Mouse (Mus musculus) intestine, embryonic 16.5 days (tissue): ENCODE data around the gene Nudc. TPM values are rescaled to one million over a fixed set of nuclear protein-coding genes. Genes with fewer than 3 reads are reported as not detected.
A peak's percentile ranks its signal among the peaks of the same experiment; 100 is the strongest.

ENCODE experiments used
- ATAC-seq: fragments of 200-750 bp; cut with Nextera tagmentation; 2 replicates; pipeline ENCODE4 v1.8.0; 2017; ENCODE audit warnings: moderate TSS enrichment, moderate library complexity
- H3K27ac ChIP-seq: fragments of 300-500 bp; sonication (generic); 2 replicates; pipeline ENCODE4 v1.5.1; 2014; ENCODE audit warnings: mild to moderate bottlenecking, low read length
- H3K27me3 ChIP-seq: fragments of 300-500 bp; sonication (generic); replicated peaks from 2 replicates; pipeline ENCODE4 v1.6.1; 2014; ENCODE audit warnings: low read length, control low read depth, mixed read lengths; ENCODE audit not compliant: control insufficient read depth, insufficient read depth
- H3K36me3 ChIP-seq: fragments of 300-500 bp; sonication (generic); 2 replicates; pipeline ENCODE4 v1.6.1; 2014; ENCODE audit warnings: low read length, control low read depth; ENCODE audit not compliant: control insufficient read depth, insufficient read depth
- H3K4me1 ChIP-seq: fragments of 300-500 bp; sonication (generic); 2 replicates; pipeline ENCODE4 v1.6.1; 2014; ENCODE audit warnings: low read length, control low read depth, mixed read lengths; ENCODE audit not compliant: control insufficient read depth, insufficient read depth
- H3K4me2 ChIP-seq: fragments of 300-500 bp; sonication (generic); 2 replicates; pipeline ENCODE4 v1.6.1; 2014; ENCODE audit warnings: low read depth, low read length, control low read depth
- H3K4me3 ChIP-seq: fragments of 300-500 bp; sonication (generic); 2 replicates; pipeline ENCODE4 v1.5.1; 2014; ENCODE audit warnings: mild to moderate bottlenecking, low read length
- H3K9ac ChIP-seq: fragments of 300-500 bp; sonication (generic); 2 replicates; pipeline ENCODE4 v1.6.1; 2014; ENCODE audit warnings: low read depth, low read length
- H3K9me3 ChIP-seq: fragments of 300-500 bp; sonication (generic); 2 replicates; pipeline ENCODE4 v1.6.1; 2016; ENCODE audit warnings: low read length, control low read depth; ENCODE audit not compliant: control insufficient read depth
- WGBS: fragments of 180-500 bp; shearing (Covaris S2); extraction: QIAGEN DNeasy Blood & Tissue Kit; methylation state at CpG from one replicate; pipeline ENCODE4 v1.1.7; 2014; 5-methylcytosine and 5-hydroxymethylcytosine counted together
- microRNA-seq: library from miRNA; unstranded; fragments of <30 nt; microRNA quantifications from one replicate; pipeline ENCODE4, GENCODE M21; 2016
- polyA plus RNA-seq: library from polyadenylated mRNA; unstranded; fragments of >200 nt; fragmentation: Nextera tagmentation; extraction: Ambion mirVana; gene quantifications from 2 replicates; pipeline ENCODE4 v1.2.1, GENCODE M21; 2015

Nudc gene
- polyA plus RNA-seq, 1 experiment from 2014 or later, result 228 TPM

DNA sequence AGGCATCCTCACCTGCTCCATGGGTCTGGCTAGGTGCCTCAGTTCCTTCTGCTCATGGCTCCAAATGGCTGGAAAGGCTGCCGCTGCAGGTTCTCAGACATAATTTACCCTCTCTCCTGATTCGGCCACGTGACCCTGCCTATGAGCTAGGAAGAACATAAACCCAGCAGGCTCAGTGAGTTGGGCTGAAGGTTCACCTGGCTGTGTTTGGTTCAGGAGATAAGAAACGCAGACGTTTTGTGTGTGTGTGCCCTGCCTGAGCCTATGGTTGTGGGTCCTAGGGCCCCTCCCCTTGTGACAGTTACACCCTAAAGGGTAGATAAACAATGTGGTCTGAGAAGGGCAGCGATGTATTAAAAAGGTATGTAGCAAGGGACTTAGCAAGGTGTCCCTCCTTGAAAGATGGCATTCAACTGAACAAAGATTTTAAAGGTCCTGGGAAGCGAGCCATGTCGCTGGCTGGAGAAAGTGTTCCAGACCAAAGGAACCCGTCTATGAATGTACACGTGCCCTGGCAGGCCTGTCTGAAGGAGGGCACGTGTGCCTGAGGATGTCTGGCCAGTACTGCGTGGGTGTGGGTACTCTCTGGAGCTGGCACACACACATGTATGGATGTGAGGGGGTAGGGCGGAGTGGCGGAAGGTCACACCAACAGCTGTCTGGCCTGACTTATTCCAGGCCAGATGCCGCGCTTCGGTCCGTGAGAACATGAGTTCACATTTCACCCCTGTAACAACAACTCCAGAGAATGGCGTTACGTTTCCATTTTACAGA is 57.0 kb downstream of the Nudc start:
- peaks cover 17% of the 10 kb centered on the region for H3K4me1 ChIP-seq
- WGBS, result 70% methylated on average over 20 of the region's 20 CpGs
- peak; percentile 70 for ATAC-seq

DNA sequence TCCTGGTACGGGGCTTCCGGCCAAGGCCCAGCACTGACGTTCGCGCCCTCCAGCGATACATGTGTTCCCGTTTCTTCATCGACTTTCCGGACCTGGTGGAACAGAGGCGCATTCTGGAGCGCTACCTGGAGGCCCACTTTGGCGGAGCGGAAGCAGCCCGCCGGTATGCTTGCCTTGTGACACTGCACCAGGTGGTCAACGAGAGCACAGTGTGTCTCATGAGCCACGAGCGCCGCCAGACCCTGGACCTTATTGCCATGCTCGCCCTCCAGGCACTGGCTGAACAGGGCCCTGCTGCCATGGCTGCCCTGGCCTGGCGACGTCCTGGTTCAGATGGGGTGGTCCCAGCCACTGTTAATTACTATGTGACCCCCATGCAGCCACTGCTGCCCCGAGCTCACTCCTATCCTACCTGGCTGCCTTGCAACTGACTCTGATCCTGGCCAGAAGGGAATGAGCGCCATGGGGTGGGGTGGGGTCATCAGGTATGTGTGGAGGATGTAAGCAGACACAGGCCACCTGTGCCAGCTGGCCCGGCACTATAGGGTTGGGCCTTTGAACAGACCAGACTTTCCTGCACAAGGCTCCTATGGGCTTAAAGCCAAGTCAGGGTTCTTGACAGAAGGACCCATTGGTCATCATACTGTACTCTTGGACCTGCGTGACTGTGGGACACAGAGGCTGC is 59.0 kb downstream of the Nudc start:
- Histone ChIP-seq H3K9ac (peak overlapping the region; percentile 14; the same call in 1 of the 2 replicates), H3K36me3 (no peaks in the 10 kb centered on the region), H3K27me3 (peaks cover 3% of the 10 kb centered on the region; the same call in 1 of the 2 replicates), H3K4me1 (peaks cover 17% of the 10 kb centered on the region), H3K4me2 (no peak overlapping the region), H3K9me3 (no peaks in the 10 kb centered on the region), H3K27ac (no peak overlapping the region), H3K4me3 (no peak overlapping the region)
- no peak for ATAC-seq
- 93% methylated on average over 26 of the region's 26 CpGs for WGBS

More for the DNA sequence above, 57.0 kb downstream of the Nudc start:
- no peaks in the 10 kb centered on the region for H3K27me3 ChIP-seq
- peak overlapping the region; percentile 34; the same call in 1 of the 2 replicates for H3K9ac ChIP-seq
- H3K4me3 ChIP-seq, result no peak overlapping the region
- no peaks in the 10 kb centered on the region for H3K36me3 ChIP-seq
- H3K4me2 ChIP-seq, result no peak overlapping the region
- H3K9me3 ChIP-seq, result no peaks in the 10 kb centered on the region
- peak overlapping the region; percentile 52 for H3K27ac ChIP-seq

- H3K9ac ChIP-seq, result no peak overlapping the region
- H3K4me1 ChIP-seq, result peaks cover 17% of the 10 kb centered on the region
- no peak overlapping the region for H3K4me3 ChIP-seq
- 86% methylated on average over 28 of the region's 28 CpGs for WGBS
- ATAC-seq, result no peak
- no peaks in the 10 kb centered on the region for H3K9me3 ChIP-seq
- H3K4me2 ChIP-seq, result no peak overlapping the region
- no peaks in the 10 kb centered on the region for H3K36me3 ChIP-seq
- H3K27me3 ChIP-seq, result peaks cover 13% of the 10 kb centered on the region; the same call in 1 of the 2 replicates
- no peak overlapping the region for H3K27ac ChIP-seq
Observed at GRCm38 (mm10) chr4:133485691-133486425, 59.9 kb downstream of the Nudc start.

DNA sequence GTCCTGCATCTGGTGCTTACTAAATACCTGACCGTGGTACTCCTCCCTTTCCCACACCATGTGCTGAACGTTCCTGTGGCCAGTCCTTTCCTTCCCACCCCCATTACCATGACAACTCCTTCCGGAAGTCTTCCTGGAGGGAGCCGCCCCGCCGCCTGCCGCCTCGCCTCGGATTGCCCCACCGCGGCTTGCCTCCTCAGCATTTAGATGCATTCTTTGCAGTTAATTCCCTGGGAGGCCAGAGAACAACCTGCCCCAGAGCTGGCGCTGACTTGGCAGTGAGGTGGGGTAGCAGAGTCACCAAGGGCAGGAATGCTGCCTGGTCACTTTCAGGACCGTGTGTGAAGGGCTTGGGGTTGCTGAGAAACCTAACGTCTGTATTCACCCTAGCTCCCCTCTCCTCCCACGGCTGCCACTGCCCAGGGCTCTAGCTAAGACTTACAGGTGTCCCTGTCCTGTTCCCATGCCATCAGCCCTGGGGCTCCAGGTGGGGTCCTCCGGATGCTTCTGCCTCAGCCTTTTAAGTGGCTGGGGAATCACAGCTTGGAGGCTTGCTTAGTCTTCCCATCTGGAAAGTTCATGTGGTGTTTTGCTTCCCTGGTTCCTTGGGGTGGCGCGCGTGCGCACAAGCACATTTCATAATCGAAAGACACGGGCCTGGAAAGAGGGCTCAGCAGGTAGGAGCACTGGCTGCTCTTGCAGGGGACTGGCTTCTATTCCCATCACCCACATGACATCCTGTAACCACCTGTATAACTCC is 61.4 kb downstream of the Nudc start:
- H3K4me2 ChIP-seq, result peak overlapping the region; percentile 26
- H3K9ac ChIP-seq, result 0 out of 2 replicates have a peak overlapping the region, but pooled peaks have one; percentile 9
- no peak overlapping the region for H3K27ac ChIP-seq
- 0 out of 2 replicates have a peak overlapping the region, but pooled peaks have one; percentile 2 for H3K4me3 ChIP-seq
- peaks cover 22% of the 10 kb centered on the region; the same call in 1 of the 2 replicates for H3K27me3 ChIP-seq
- no peaks in the 10 kb centered on the region for H3K36me3 ChIP-seq
- 9% methylated on average over 22 of the region's 22 CpGs for WGBS
- H3K9me3 ChIP-seq, result no peaks in the 10 kb centered on the region
- H3K4me1 ChIP-seq, result peaks cover 17% of the 10 kb centered on the region
- ATAC-seq, result no peak

Small RNA genes lying within 50 kb of the gene (microRNA-seq; reads per million reads assigned to microRNA genes)
- gene Gm23158, result not detected

Other genes starting within 250 kb of the Nudc start
- 11.4 and 12.8 TPM in 2 replicates for gene Wdtc1, start 192.5 kb downstream of the Nudc start, polyA plus RNA-seq
- 9.1 and 9.2 TPM in 2 replicates for gene Slc9a1, start 176.3 kb downstream of the Nudc start, polyA plus RNA-seq
- 0.66 and 0.73 TPM in 2 replicates for gene Tent5b, start 65.9 kb downstream of the Nudc start, polyA plus RNA-seq
- gene Trnp1, start 47.4 kb downstream of the Nudc start, polyA plus RNA-seq, result 0.70 and 0.81 TPM in 2 replicates
- gene Kdf1, start 27.0 kb downstream of the Nudc start, polyA plus RNA-seq, result 55.3 and 59.9 TPM in 2 replicates
- gene Nr0b2, start 7.4 kb upstream of the Nudc start, polyA plus RNA-seq, result 9.2 and 10.3 TPM in 2 replicates
- gene Gpatch3, start 28.7 kb upstream of the Nudc start, polyA plus RNA-seq, result 5.5 and 7.5 TPM in 2 replicates
- 17.1 and 17.3 TPM in 2 replicates for gene Gpn2, start 38.4 kb upstream of the Nudc start, polyA plus RNA-seq
- 50.1 and 59.9 TPM in 2 replicates for gene Sfn, start 56.2 kb upstream of the Nudc start, polyA plus RNA-seq
- 1.3 and 1.6 TPM in 2 replicates for gene Zdhhc18, start 104.2 kb upstream of the Nudc start, polyA plus RNA-seq
- 16.6 and 18.5 TPM in 2 replicates for gene Pigv, start 126.7 kb upstream of the Nudc start, polyA plus RNA-seq
- gene Arid1a, start 210.8 kb upstream of the Nudc start, polyA plus RNA-seq, result 17.8 and 18.5 TPM in 2 replicates